Mouse (Mus musculus) heart, postnatal 4 days (tissue): Measurements from ENCODE around the gene Igfbp1. TPM values are rescaled to one million over a fixed set of nuclear protein-coding genes. Genes with fewer than 3 reads are reported as not detected.
"Not testable (repeated sequence)": the region's sequence is repeated elsewhere in the genome, so short reads cannot be mapped to it uniquely, and the experiment has no call there.

Experiments used
- DNase-seq: peaks from one replicate; pipeline ENCODE4 v3.0.0; 2021
- total RNA-seq, 2 experiments: library from RNA; stranded (reverse); gene quantifications; 2 replicates each; pipeline ENCODE4 v1.2.3; 2021

Igfbp1 gene
- total RNA-seq, 2 experiments from 2014 or later, result not detected

- no peak for DNase-seq
These were observed 424 bp downstream of the Igfbp1 start for GRCm38 (mm10) chr11:7198006-7198405.

- no peak for DNase-seq
These were observed 1.1 kb downstream of the Igfbp1 start for GRCm38 (mm10) chr11:7198481-7199256.

GRCm38 (mm10) chr11:7199736-7200392 is 2.3 kb downstream of the Igfbp1 start:
- DNase-seq, result peak; percentile 70

GRCm38 (mm10) chr11:7200393-7200783 is 2.8 kb downstream of the Igfbp1 start:
- DNase-seq, result no peak

GRCm38 (mm10) chr11:7202206-7202605 is 4.6 kb downstream of the Igfbp1 start:
- no peak for DNase-seq

GRCm38 (mm10) chr11:7203846-7204245 is 6.3 kb downstream of the Igfbp1 start:
- no peak for DNase-seq

GRCm38 (mm10) chr11:7210343-7210742 is 12.8 kb downstream of the Igfbp1 start:
- peak; percentile 87 for DNase-seq

- no peak for DNase-seq
These were observed 13.6 kb downstream of the Igfbp1 start for GRCm38 (mm10) chr11:7211211-7211610.

GRCm38 (mm10) chr11:7212126-7212798 is 14.7 kb downstream of the Igfbp1 start:
- DNase-seq, result no peak

GRCm38 (mm10) chr11:7213161-7213500 is 15.5 kb downstream of the Igfbp1 start:
- DNase-seq, result no peak

GRCm38 (mm10) chr11:7213501-7214341 is 16.1 kb downstream of the Igfbp1 start, which contains the start of gene Igfbp3:
Gene Igfbp3, minus strand, starts transcription at chr11:7213923.
- peak; percentile 48 for DNase-seq

- no peak for DNase-seq
These were observed 16.7 kb downstream of the Igfbp1 start for GRCm38 (mm10) chr11:7214342-7214660.

- peak; percentile 70 for DNase-seq
These were observed 17.2 kb downstream of the Igfbp1 start for GRCm38 (mm10) chr11:7214761-7215160.

- DNase-seq, result peak; percentile 74
These were observed 18.1 kb downstream of the Igfbp1 start for GRCm38 (mm10) chr11:7215703-7216102.

GRCm38 (mm10) chr11:7221826-7222225 is 24.2 kb downstream of the Igfbp1 start:
- not testable (repeated sequence) for DNase-seq

GRCm38 (mm10) chr11:7226200-7226599 is 28.6 kb downstream of the Igfbp1 start:
- DNase-seq, result no peak

- DNase-seq, result no peak
These were observed 29.4 kb downstream of the Igfbp1 start for GRCm38 (mm10) chr11:7226810-7227550.

- DNase-seq, result no peak
These were observed 30.5 kb downstream of the Igfbp1 start for GRCm38 (mm10) chr11:7228107-7228506.

GRCm38 (mm10) chr11:7230000-7230399 is 32.4 kb downstream of the Igfbp1 start:
- no peak for DNase-seq

GRCm38 (mm10) chr11:7231958-7232357 is 34.4 kb downstream of the Igfbp1 start:
- DNase-seq, result no peak

- no peak for DNase-seq
These were observed 35.8 kb downstream of the Igfbp1 start for GRCm38 (mm10) chr11:7233333-7233732.

GRCm38 (mm10) chr11:7234436-7234835 is 36.9 kb downstream of the Igfbp1 start:
- DNase-seq, result no peak
